Mouse (Mus musculus) MEL-GATA-1-ER (cell line): ENCODE measurements around the gene Astn1.

Source experiments
- DNase-seq: peaks from one replicate; pipeline ENCODE4 v3.0.0-alpha.2; 2012; ENCODE audit warnings: low read depth; ENCODE audit errors: extremely low read depth

Gene Astn1

DNA sequence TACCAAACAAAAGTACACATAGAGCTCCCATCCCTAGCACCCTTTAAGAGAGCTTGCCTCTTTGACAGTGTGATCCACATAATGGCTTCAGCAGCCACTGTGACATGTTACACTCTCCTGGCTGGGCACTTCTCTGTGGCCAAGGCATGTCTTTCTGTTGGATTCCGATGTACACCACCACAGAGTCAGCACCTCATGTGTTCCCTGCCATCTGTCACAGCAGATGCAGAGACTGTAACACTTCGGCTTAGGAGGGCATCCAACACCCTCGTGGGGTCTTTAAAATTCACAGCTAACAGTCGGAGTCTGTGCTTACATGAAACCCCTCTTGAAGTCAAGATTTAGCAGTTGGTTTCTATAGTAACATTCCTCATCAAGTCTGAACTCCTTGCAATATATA, 154.5 kb downstream of the Astn1 start:
- DNase-seq, result no peak

- DNase-seq, result no peak
These were observed 174.1 kb downstream of the Astn1 start for GRCm38 (mm10) chr1:158536195-158536594.

- no peak for DNase-seq
These were observed 174.8 kb downstream of the Astn1 start for GRCm38 (mm10) chr1:158536867-158537266.

DNA sequence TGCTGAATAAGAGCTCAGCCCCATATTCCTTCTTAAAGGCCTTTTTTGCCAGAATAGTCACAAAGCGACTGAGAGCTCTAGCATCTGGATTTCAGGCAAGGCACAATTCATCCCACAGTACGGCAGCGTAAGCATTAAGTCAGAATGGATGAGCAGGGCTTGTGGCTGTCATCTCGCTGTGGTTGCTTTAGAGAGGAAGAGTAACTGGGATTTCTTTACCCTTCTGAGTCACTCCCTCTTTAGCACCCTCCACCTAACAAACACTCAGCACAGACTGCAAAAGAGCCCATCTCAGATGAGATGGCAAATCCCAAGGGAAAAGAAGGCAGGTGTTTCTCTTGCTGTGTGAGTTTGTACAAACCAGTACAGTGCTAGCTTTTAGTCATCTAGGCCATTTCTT, 183.0 kb downstream of the Astn1 start:
- DNase-seq, result no peak

- no peak for DNase-seq
These were observed 184.4 kb downstream of the Astn1 start for GRCm38 (mm10) chr1:158546513-158546912.

GRCm38 (mm10) chr1:158547592-158548211, 185.6 kb downstream of the Astn1 start:
- DNase-seq, result no peak

DNA sequence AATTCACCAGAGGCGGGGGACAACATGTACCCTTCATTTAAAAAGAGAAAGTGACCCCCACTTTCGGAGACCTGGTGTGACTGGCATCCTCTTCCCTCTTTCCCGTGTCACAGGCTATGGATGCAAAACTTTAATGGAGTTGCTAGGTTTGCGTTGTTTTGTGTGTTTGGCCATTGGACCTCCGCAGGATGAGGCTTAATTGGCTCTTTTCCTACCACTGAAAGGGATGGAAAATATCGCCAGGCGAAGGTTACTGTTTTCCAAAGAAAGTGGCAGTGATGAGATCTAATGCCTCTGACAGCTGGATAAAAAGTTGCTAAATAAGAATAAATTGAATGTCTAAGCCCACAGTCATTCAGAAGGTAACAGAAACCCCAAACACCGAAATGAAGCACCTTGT, 186.2 kb downstream of the Astn1 start:
- DNase-seq, result no peak

- no peak for DNase-seq
These were observed 187.5 kb downstream of the Astn1 start for GRCm38 (mm10) chr1:158549616-158550015.

DNA sequence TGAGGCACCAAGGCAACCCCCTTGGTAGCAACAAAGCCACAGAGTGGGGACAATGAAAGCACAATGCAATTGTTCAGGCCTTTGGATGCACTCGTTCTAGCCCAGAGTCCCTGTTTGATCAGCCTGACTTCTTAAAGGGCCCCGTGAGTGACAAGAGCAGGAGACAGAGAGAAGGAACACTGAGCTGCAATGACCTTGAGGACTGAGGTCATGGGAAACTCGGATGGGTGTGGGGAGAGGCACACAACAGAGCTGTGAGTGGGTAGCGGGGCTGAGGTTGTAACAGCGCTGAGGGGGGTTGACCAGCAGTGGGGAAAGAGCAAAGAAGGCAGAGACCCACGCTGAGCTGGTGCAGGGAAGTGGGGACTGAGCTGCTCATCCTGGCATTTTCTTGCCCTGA, 189.9 kb downstream of the Astn1 start:
- DNase-seq, result no peak

- no peak for DNase-seq
These were observed 191.3 kb downstream of the Astn1 start for GRCm38 (mm10) chr1:158553341-158553740.

DNA sequence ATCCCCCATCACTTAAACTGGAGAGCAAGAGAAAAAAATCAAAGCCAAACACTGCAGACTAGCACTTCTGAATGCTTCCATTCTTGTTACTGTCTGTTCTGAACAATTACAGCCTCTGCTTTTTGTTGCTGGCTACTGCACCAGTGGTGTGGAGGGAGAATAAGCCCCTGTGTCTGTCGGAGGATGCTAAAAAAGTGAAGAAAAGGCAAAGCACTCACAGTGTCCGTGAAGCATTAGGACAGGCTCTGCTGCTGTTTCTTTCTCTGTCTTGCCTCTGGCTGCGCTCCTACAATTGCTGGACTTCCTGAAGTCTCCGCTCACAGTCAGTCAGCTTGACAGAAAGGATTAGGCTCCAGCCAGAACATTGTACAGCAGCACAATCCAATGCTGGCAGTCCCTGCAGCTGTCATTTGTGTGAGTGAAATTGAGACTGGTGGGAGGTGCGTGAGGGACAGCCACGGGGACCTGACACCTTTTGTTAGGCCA, 192.0 kb downstream of the Astn1 start:
- no peak for DNase-seq

DNA sequence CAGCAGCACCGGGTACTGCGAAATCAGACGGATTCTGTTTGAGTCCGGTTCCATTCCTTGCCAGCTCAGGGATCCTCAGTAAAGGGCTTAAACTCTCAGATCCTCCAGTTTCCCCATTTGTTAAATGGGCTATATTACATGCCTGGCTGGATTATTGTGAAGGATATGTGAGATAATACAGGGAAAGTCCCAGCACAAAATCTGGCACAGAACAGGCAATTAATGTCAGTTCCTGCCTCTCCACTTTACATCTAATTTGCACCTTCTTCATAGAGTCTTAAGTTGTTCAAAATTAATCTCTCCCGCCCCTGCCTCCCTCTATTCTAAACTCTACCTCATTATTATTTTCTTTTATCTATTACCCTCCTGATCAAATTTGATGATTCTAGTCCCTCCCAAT, 211.1 kb downstream of the Astn1 start:
- no peak for DNase-seq

GRCm38 (mm10) chr1:158573597-158573996, 211.5 kb downstream of the Astn1 start:
- no peak for DNase-seq

DNA sequence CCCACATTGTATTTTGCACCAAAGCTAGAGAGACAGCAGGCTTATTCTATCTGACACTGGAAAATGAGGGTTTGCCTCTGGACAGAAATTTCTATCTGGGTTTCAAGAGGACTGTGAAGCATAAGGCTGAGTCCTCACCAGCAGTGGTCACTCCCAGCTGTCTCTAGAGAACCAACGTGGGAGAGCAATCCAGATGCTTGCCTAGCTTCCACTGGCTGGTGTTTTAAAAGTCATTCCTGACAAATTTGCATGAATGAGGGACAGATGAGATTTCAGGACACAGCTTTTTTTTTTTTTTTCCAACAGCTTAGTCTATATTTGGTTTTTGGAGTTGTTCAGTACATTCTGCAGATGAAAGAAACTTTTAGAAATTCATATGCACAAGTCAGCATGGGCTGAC, 213.9 kb downstream of the Astn1 start:
- no peak for DNase-seq

GRCm38 (mm10) chr1:158581806-158582205, 219.7 kb downstream of the Astn1 start:
- DNase-seq, result no peak

DNA sequence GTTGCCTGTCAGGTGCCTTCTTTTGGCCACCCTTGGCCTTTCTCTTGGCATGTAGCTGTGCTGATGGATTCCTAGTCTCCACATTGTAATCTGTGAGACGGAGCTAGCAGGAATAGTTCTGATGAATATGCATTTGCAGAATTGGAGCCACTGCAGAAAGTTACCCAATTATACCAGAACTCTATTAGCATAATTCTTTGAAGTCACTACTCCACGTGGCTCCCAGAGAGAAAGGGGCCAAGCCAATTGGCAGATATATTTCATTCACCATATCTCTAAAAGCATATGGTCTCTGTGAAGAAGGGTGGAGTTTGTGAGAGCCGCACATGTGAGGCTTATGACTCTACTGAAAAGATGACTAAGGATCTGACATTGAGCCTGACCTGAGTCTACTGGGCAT, 226.8 kb downstream of the Astn1 start:
- DNase-seq, result no peak

DNA sequence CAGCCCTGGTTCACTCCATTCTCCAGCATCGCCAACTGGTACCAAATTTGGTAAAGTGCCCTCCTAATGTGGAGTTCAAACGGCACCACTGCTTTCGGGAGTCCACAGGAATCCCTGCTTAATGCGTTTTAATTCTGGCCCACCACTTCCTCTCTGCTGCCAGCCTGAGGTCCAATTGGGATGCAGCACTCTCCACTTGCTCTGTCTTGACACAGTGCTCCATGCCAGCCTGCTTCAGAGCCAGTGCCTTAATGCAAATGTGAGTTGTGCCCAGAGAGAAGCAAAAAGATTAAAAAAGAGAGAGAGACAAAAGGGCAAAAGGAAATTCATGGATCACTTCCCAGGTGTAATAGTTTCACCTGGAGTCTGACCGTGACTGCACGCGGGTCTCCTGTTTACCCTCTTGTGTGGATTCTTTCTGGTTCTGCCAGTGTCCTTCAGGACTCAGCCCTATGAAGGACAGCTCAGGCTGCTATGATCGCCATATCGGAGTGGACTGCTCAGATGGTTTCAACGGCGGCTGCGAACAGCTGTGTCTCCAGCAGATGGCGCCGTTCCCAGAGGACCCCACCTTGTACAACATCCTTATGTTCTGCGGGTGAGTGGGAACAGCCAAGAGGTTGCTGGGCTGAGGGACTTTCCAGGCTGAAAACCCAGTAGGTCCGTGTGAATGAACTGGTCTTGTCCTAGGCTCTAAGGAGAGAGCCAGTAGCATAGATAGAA, 234.8 kb downstream of the Astn1 start:
- DNase-seq, result no peak

GRCm38 (mm10) chr1:158597996-158598395, 235.9 kb downstream of the Astn1 start:
- DNase-seq, result no peak

GRCm38 (mm10) chr1:158599435-158599834, 237.4 kb downstream of the Astn1 start:
- no peak for DNase-seq

GRCm38 (mm10) chr1:158603056-158603455, 241.0 kb downstream of the Astn1 start:
- DNase-seq, result no peak

- DNase-seq, result no peak
These were observed 242.1 kb downstream of the Astn1 start for GRCm38 (mm10) chr1:158604149-158604548.

DNA sequence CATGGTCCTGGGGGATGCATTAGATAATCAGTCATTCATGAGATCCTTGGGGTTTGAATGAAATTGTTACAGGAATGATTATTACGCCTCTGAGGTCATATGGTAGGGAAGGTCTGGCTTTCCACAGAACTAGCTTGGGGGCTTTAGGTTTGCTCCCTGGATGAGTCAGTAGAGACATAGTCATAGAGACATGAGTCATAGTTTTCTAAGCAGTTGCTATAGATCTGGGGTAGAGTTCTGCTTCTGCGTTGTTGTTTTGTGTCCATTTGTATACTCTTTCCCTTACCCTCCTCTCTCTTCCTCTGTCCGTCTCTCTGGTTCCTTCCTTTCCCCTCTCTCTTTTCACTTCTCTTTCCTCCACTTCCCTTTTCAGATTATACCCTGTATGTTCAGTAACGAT, 243.5 kb downstream of the Astn1 start:
- no peak for DNase-seq

DNA sequence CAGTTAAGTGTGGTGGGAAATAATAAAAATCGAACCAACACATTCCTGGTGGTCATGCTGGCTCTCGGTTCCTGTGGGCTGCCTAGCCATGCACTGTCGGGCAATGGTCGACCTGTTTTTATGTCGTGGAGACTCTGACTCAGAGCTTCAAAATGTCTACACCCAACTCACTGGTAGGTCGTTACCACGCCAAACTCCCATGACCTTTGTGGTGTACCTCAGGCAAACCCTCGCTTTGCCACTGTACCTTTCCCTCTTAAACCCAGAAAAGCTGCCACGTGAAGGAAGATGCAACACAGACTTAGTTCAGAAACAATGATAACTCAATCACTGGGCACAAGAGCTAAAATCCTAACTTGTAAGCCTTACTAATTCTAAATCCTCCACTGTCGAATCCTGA, 244.3 kb downstream of the Astn1 start:
- DNase-seq, result no peak
